Mouse (Mus musculus) embryonic facial prominence, embryonic 10.5 days (tissue): ENCODE measurements around the gene Atp6v1g2. TPM values are rescaled to one million over a fixed set of nuclear protein-coding genes. Genes with fewer than 3 reads are reported as not detected.

ENCODE experiments used
- DNase-seq: peaks from one replicate; pipeline ENCODE4 v3.0.0-alpha.2; 2017; ENCODE audit warnings: low spot score
- H3K27ac ChIP-seq: fragments of 300-500 bp; sonication (generic); replicated peaks from 2 replicates; pipeline ENCODE4 v1.5.1; 2016; ENCODE audit warnings: mild to moderate bottlenecking
- H3K27me3 ChIP-seq: fragments of 300-500 bp; sonication (generic); replicated peaks from 2 replicates; pipeline ENCODE4 v1.6.1; 2016; ENCODE audit warnings: low read depth, mild to moderate bottlenecking; ENCODE audit not compliant: poor library complexity, severe bottlenecking
- H3K36me3 ChIP-seq: fragments of 300-500 bp; sonication (generic); replicated peaks from 2 replicates; pipeline ENCODE4 v1.6.1; 2016; ENCODE audit warnings: mild to moderate bottlenecking, moderate library complexity
- H3K4me1 ChIP-seq: fragments of 300-500 bp; sonication (generic); 2 replicates; pipeline ENCODE4 v1.6.1; 2016
- H3K4me3 ChIP-seq: fragments of 300-500 bp; sonication (generic); 2 replicates; pipeline ENCODE4 v1.5.1; 2016; ENCODE audit warnings: mild to moderate bottlenecking, moderate library complexity
- H3K9me3 ChIP-seq: fragments of 300-500 bp; sonication (generic); 2 replicates; pipeline ENCODE4 v1.6.1; 2016; ENCODE audit warnings: mild to moderate bottlenecking
- WGBS: fragments of 180-500 bp; shearing (Covaris S2); methylation state at CpG from one replicate; pipeline ENCODE4 v1.1.7; 2016; 5-methylcytosine and 5-hydroxymethylcytosine counted together
- polyA plus RNA-seq: library from polyadenylated mRNA; unstranded; fragments of >200 nt; fragmentation: Nextera tagmentation; extraction: Ambion mirVana; gene quantifications from 2 replicates; pipeline ENCODE4 v1.2.1, GENCODE M21; 2016

The Atp6v1g2 gene
- polyA plus RNA-seq, 1 experiment from 2014 or later, result 5.2 TPM

- H3K4me1 ChIP-seq, result peaks cover 44% of the 10 kb centered on the region
- peaks cover 53% of the 10 kb centered on the region for H3K36me3 ChIP-seq
- peak; percentile 63 for DNase-seq
- 16% methylated on average over 16 of the region's 16 CpGs for WGBS
- H3K4me3 ChIP-seq, result peak overlapping the region; percentile 98
- H3K9me3 ChIP-seq, result no peaks in the 10 kb centered on the region
- peak overlapping the region; percentile 100 for H3K27ac ChIP-seq
- no peaks in the 10 kb centered on the region for H3K27me3 ChIP-seq
These were observed 9.6 kb downstream of the Atp6v1g2 start for GRCm38 (mm10) chr17:35243086-35243485.

DNA sequence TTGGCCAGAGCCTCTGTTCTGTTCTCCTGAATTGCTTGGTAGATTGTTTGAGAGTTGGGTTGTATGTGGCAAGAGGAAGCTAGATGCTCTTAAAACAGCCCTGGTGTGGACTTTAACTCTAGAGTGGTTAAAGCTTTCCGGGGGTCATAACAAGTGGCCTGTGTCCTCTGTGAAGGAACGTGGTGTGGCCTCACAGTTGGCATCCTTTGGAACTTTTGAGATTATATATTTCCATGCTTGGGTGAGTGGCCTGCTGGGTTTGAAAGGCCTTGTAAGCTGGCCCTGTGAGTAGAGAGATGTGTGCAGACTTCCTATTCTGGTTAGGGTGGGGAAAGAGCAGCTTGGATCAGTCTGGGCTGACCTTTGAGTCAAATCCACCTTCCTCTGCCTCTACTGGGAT, 11.5 kb downstream of the Atp6v1g2 start:
- Histone ChIP-seq H3K36me3 (peaks cover 73% of the 10 kb centered on the region), H3K4me3 (peak overlapping the region; percentile 98), H3K4me1 (peaks cover 44% of the 10 kb centered on the region), H3K27me3 (no peaks in the 10 kb centered on the region), H3K9me3 (no peaks in the 10 kb centered on the region), H3K27ac (no peak overlapping the region)
- 88% methylated on average over 2 of the region's 2 CpGs for WGBS
- no peak for DNase-seq

- H3K4me3 ChIP-seq, result peak overlapping the region; percentile 98
- no peaks in the 10 kb centered on the region for H3K27me3 ChIP-seq
These were observed 12.5 kb downstream of the Atp6v1g2 start for GRCm38 (mm10) chr17:35245731-35246623.

DNA sequence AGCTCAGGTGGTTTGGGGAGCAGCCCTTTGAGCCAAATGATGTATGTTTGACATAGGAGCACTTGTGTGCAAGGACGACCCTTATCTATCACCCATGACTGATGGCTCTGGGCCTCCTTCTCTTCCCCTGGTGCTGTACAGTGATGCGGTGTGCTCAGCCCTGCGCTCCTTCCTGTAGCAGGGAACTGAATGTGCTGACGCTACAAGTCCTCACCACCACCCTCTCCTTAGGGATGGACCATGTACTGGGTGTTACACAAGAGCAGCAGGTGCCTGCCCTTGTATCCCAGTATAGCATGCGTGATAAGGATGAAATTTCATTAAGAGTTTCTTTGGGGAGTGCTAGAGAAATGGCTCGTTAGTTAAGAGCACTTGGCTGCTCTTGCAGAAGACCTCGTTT, 13.7 kb downstream of the Atp6v1g2 start:
- WGBS, result 91% methylated on average over 7 of the region's 7 CpGs

More at GRCm38 (mm10) chr17:35245731-35246623, 12.5 kb downstream of the Atp6v1g2 start:
- no peak for DNase-seq
- H3K27ac ChIP-seq, result no peak overlapping the region
- no peaks in the 10 kb centered on the region for H3K9me3 ChIP-seq
- 91% methylated on average over 15 of the region's 15 CpGs for whole genome bisulfite sequencing
- H3K36me3 ChIP-seq, result peaks cover 82% of the 10 kb centered on the region
- H3K4me1 ChIP-seq, result peaks cover 34% of the 10 kb centered on the region

DNA sequence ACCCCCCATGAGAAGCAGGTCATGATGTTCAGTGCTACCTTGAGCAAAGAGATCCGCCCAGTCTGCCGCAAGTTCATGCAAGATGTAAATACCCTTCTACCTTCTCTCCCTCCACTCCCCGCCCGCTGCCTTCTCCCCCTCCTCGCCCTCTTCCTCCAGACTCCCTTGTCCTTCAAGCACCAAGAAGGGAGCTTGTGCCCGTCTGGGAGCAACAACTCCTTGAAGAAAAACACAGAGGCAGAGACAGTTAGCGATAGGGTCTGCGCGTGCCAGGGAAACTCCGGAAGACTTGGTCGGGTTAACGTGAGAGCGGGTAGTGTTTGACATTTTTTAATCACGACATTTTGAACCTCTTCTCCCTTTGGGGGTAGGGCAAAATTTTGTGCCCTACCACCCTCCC, 15.5 kb downstream of the Atp6v1g2 start:
- no peaks in the 10 kb centered on the region for H3K9me3 ChIP-seq
- no peak overlapping the region for H3K27ac ChIP-seq
- peaks cover 26% of the 10 kb centered on the region for H3K4me1 ChIP-seq
- no peaks in the 10 kb centered on the region for H3K27me3 ChIP-seq
- H3K36me3 ChIP-seq, result peaks cover 99% of the 10 kb centered on the region
- DNase-seq, result no peak
- H3K4me3 ChIP-seq, result no peak overlapping the region
- WGBS, result 91% methylated on average over 14 of the region's 14 CpGs

More for the DNA sequence above, 13.7 kb downstream of the Atp6v1g2 start:
- Histone ChIP-seq H3K4me3 (no peak overlapping the region), H3K36me3 (peaks cover 93% of the 10 kb centered on the region), H3K9me3 (no peaks in the 10 kb centered on the region), H3K27ac (no peak overlapping the region), H3K4me1 (peaks cover 33% of the 10 kb centered on the region), H3K27me3 (no peaks in the 10 kb centered on the region)
- no peak for DNase-seq

DNA sequence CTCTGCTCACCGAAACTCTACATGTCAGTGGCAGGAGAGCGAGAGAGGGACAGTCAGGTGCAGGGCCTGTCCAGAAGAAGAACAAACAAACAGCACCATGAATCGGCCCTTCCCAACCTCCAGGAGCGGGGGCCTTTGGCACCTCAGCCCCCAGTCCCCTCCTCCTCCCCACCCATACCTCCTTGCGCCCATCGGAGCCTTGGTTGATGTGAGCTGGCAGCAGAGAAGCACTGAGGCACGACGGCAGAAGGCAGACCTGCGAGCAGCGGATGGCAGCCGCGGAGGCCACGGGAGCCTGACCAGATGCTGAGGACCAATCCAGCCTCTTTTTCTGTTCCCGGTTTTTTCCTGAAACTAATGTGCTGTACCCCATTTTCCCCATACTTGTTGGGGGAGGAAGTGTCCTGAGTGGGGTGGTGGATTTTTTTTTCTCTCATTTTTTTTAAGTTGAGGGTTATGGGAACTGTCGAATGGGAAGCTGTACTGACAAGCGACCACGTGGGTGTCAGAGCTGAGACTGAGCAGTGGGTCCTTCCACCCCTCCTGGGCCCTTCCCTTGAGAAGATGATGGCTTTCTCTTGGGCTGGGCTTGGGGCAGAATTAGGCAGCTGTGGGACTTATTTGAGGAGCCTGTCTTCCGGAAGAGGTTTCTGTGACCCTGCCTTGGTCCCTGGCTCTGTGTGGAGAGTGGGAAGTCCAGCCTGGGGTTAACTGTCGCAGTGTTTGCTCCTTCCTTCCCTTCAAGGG, 16.2 kb downstream of the Atp6v1g2 start:
- Histone ChIP-seq H3K36me3 (peaks cover 99% of the 10 kb centered on the region), H3K9me3 (no peaks in the 10 kb centered on the region), H3K27me3 (no peaks in the 10 kb centered on the region), H3K4me3 (no peak overlapping the region), H3K27ac (no peak overlapping the region), H3K4me1 (peaks cover 20% of the 10 kb centered on the region)
- no peak for DNase-seq
- 89% methylated on average over 19 of the region's 19 CpGs for WGBS

GRCm38 (mm10) chr17:35250348-35251120, 17.1 kb downstream of the Atp6v1g2 start:
- 91% methylated on average over 3 of the region's 3 CpGs for WGBS
- Histone ChIP-seq H3K4me3 (no peak overlapping the region), H3K4me1 (peaks cover 11% of the 10 kb centered on the region), H3K36me3 (peaks cover 92% of the 10 kb centered on the region), H3K27ac (no peak overlapping the region), H3K27me3 (no peaks in the 10 kb centered on the region), H3K9me3 (no peaks in the 10 kb centered on the region)
- DNase-seq, result no peak

GRCm38 (mm10) chr17:35251162-35251719, 17.8 kb downstream of the Atp6v1g2 start:
- H3K36me3 ChIP-seq, result peaks cover 85% of the 10 kb centered on the region
- 90% methylated on average over 15 of the region's 15 CpGs for WGBS
- H3K27ac ChIP-seq, result no peak overlapping the region
- H3K4me3 ChIP-seq, result no peak overlapping the region
- no peaks in the 10 kb centered on the region for H3K9me3 ChIP-seq
- DNase-seq, result no peak
- H3K4me1 ChIP-seq, result peaks cover 7% of the 10 kb centered on the region; the same call in 1 of the 2 replicates
- H3K27me3 ChIP-seq, result no peaks in the 10 kb centered on the region

DNA sequence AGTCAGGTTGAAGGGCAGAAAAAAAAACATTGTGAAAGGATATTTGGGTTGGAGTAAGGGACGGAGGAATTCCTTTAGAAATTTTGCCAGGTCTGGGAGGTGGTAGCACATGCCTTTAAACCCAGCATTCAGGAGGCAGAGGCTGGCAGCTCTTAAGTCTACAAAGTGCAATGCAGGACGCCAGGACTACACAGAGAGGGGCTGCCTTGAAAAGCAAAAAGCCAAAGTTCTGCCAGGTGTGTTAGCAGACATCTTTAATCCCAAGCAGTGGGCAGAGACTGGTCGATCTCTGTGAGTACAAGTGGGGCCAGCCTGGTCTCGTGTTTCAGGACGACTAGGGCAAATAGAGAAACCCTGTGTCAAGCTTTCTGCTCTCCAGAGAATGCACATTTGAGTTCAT, 18.5 kb downstream of the Atp6v1g2 start:
- DNase-seq, result no peak
- Histone ChIP-seq H3K9me3 (no peaks in the 10 kb centered on the region), H3K4me3 (no peak overlapping the region), H3K27ac (no peak overlapping the region), H3K36me3 (peaks cover 78% of the 10 kb centered on the region), H3K4me1 (peaks cover 6% of the 10 kb centered on the region; the same call in 1 of the 2 replicates), H3K27me3 (peaks cover 6% of the 10 kb centered on the region; the same call in 1 of the 2 replicates)
- 85% methylated on average over 5 of the region's 5 CpGs for WGBS

- H3K27ac ChIP-seq, result no peak overlapping the region
- no peaks in the 10 kb centered on the region for H3K9me3 ChIP-seq
- H3K4me1 ChIP-seq, result peaks cover 3% of the 10 kb centered on the region; the same call in 1 of the 2 replicates
- H3K27me3 ChIP-seq, result peaks cover 8% of the 10 kb centered on the region; the same call in 1 of the 2 replicates
- H3K36me3 ChIP-seq, result peaks cover 70% of the 10 kb centered on the region
- WGBS, result 89% methylated on average over 18 of the region's 18 CpGs
- DNase-seq, result no peak
- no peak overlapping the region for H3K4me3 ChIP-seq
These were observed 19.3 kb downstream of the Atp6v1g2 start for GRCm38 (mm10) chr17:35252619-35253292.

- H3K4me1 ChIP-seq, result peaks cover 7% of the 10 kb centered on the region; the same call in 1 of the 2 replicates
- 92% methylated on average over 32 of the region's 32 CpGs for WGBS
- no peak overlapping the region for H3K4me3 ChIP-seq
- H3K36me3 ChIP-seq, result peaks cover 62% of the 10 kb centered on the region
- H3K27ac ChIP-seq, result no peak overlapping the region
- peaks cover 8% of the 10 kb centered on the region; the same call in 1 of the 2 replicates for H3K27me3 ChIP-seq
- DNase-seq, result peak; percentile 35
- no peaks in the 10 kb centered on the region for H3K9me3 ChIP-seq
These were observed 20.0 kb downstream of the Atp6v1g2 start for GRCm38 (mm10) chr17:35253293-35254093.
